Mouse (Mus musculus): ENCODE measurements around the gene Rpl31.

DNA sequence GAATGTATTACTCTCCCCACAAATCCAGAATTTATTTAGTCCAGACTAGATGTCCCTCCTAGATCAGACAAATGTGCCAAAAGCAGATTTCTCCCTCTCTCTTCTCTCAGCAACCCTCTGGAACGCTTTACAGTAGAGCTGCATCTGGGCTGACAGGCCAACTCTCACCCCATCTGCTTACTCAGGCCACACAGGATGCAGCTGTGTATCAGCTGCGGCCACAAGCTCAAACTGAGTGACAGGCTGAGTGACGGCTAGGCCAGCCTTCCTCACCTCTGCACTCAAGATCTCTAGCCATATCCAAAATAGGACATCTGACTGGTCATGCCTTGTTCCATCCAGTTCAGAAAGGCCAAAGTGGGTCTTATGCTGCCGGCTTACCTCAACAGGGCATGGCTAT lies 28.7 kb downstream of the Rpl31 start:
- TF ChIP-seq POLR2A (IDR thresholded peaks at IDR 0.05; ENCODE audit: control insufficient read depth, low read depth, low read length) (no peak), CTCF (IDR thresholded peaks at IDR 0.05; ENCODE audit: control insufficient read depth, insufficient read depth, insufficient replicate concordance, low read depth, low read length) (no peak)
